Mouse (Mus musculus) small intestine, adult 2 months (tissue): ENCODE results near the gene Apoa1.

ENCODE experiments used
- CTCF ChIP-seq: fragments of 200-500 bp; IDR thresholded peaks from 2 replicates; pipeline ENCODE4 v1.5.1; 2012; ENCODE audit warnings: low read depth, mild to moderate bottlenecking, control low read depth, inconsistent platforms, low read length, moderate library complexity, mixed read lengths; ENCODE audit not compliant: insufficient replicate concordance, insufficient read length; ENCODE audit errors: extremely low read depth
- POLR2A ChIP-seq: fragments of 200-500 bp; IDR thresholded peaks from 2 replicates; pipeline ENCODE4 v1.6.1; 2012; ENCODE audit warnings: low read depth, mild to moderate bottlenecking, control low read depth, inconsistent platforms, low read length, moderate library complexity

GRCm38 (mm10) chr9:46241818-46242217 is 13.4 kb downstream of the Apoa1 start:
- TF ChIP-seq CTCF (no peak), POLR2A (no peak)
